8 mouse cellular contexts compared by ENCODE assay signal in the genomic region with DNA sequence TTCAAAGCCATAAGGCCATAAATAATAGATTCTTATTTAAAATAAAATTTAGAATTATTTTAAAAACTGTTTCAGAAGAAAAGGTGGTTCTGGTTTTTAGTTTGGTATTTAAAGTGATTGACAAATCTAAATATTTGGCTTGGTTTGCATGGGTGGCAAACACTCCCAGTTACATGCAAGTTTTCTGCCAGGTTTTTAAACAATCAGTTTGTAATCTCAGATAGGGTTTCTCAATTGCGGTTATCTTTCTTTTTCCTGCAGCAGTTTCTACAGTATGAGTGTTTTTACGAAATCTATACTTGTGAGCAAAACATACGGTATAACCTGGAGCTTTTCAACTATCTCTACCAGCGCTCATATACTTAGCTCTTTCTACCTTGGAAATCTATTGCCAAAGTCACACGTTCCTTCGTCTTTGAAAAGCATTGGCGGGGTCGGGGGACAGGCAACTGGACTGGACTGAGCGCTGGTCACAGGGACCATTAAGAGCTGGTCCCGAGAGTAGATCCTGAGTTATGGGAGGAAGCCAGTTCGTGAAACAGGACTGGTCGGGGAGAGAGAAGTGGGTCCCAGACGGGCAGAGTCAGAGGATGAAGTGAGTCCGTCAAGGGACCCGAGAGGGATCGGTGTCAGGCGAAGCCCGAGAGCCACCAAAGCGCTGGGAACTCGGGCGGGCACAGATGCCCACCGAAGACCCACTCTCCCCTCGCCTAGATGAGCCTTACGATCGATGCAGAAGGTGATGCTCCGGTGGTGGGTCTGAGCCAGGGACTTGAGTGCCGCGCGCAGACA. TPM values are rescaled to one million over a fixed set of nuclear protein-coding genes. Genes with fewer than 3 reads are reported as not detected.
DNase-seq lines count a peak whose midpoint lies in the region; ATAC-seq and TF ChIP-seq lines count a peak whose summit lies in the region.

No protein-coding gene starts in this region.

- no peaks in the 10 kb centered on the region for H3K27me3 ChIP-seq in heart, embryonic 14.5 days (ENCODE audit: control insufficient read depth, insufficient read depth, low read length)
- no peaks in the 10 kb centered on the region for H3K27me3 ChIP-seq in MEL (ENCODE audit: control insufficient read depth in 1 of 2, insufficient read depth in 2 of 2, low read length in 2 of 2)
- no peaks in the 10 kb centered on the region for H3K27me3 ChIP-seq in forebrain, embryonic 14.5 days (replicated peaks; ENCODE audit: control insufficient read depth, insufficient read depth, low read length)
- H3K27me3 ChIP-seq in liver, embryonic 13.5 days: no peaks in the 10 kb centered on the region

- peak overlapping the region; percentile 96 for H3K4me2 ChIP-seq in heart, embryonic 14.5 days (ENCODE audit: low read length)
- H3K4me2 ChIP-seq in forebrain, embryonic 14.5 days (ENCODE audit: low read length): peak overlapping the region; percentile 92
- peak overlapping the region; percentile 84 for H3K4me2 ChIP-seq in liver, embryonic 13.5 days

- H3K79me2 ChIP-seq in MEL (ENCODE audit: control insufficient read depth, insufficient read depth, low read length, poor library complexity): peaks cover 15% of the 10 kb centered on the region

- DNase-seq in heart, adult 9 months (ENCODE audit: low spot score in 2 of 2): no peak
- DNase-seq in MEL (ENCODE audit: low read depth, low spot score): no peak
- no peak for DNase-seq in forebrain, embryonic 14.5 days (ENCODE audit: low spot score)
- no peak for DNase-seq in liver, embryonic 13.5 days
- no peak for DNase-seq in layer of hippocampus, postnatal 10 days (ENCODE audit: low spot score in 2 of 2)
- no peak for DNase-seq in urinary bladder, postnatal 10 days (ENCODE audit: low spot score)
- no peak for DNase-seq in layer of hippocampus, adult 9-10 months (ENCODE audit: low spot score)

- no peak for TF ChIP-seq RAD21 in MEL (IDR thresholded peaks at IDR 0.05; ENCODE audit: low read depth, low read length)

- ATAC-seq in heart, embryonic 14.5 days (ENCODE audit: insufficient number of reproducible peaks, insufficient read depth, low FRiP score, low read depth): no peak
- ATAC-seq in forebrain, embryonic 14.5 days: peak; percentile 60; the same call in 1 of the 2 replicates
- ATAC-seq in liver, embryonic 13.5 days (ENCODE audit: low read depth): peak; percentile 35

- no peak for TF ChIP-seq CTCF in MEL (IDR thresholded peaks at IDR 0.05 in 2 of 3, conservative IDR thresholded peaks at IDR 0.05 in 1 of 3; ENCODE audit: control insufficient read depth in 1 of 3, insufficient read depth in 1 of 3, low read depth in 2 of 3, low read length in 3 of 3, poor library complexity in 1 of 3, severe bottlenecking in 1 of 3)

- peaks cover 8% of the 10 kb centered on the region for H3K36me3 ChIP-seq in heart, embryonic 14.5 days (ENCODE audit: control insufficient read depth, insufficient read depth, low read length)
- H3K36me3 ChIP-seq in MEL (ENCODE audit: control insufficient read depth in 1 of 2, insufficient read depth in 2 of 2, low read length in 2 of 2): peaks cover 3 to 35% of the 10 kb centered on the region in 2 experiments
- peaks cover 8% of the 10 kb centered on the region for H3K36me3 ChIP-seq in forebrain, embryonic 14.5 days (ENCODE audit: control insufficient read depth, insufficient read depth, low read length)
- H3K36me3 ChIP-seq in liver, embryonic 13.5 days: peaks cover 6% of the 10 kb centered on the region; the same call in 1 of the 2 replicates

- peak overlapping the region; percentile 91 for H3K9ac ChIP-seq in heart, embryonic 14.5 days (ENCODE audit: low read length)
- H3K9ac ChIP-seq in MEL (ENCODE audit: control insufficient read depth, low read depth, low read length, poor library complexity, severe bottlenecking): peak overlapping the region; percentile 89
- peak overlapping the region; percentile 57 for H3K9ac ChIP-seq in forebrain, embryonic 14.5 days (ENCODE audit: low read length)
- peak overlapping the region; percentile 81 for H3K9ac ChIP-seq in liver, embryonic 13.5 days

- peak overlapping the region; percentile 76 to 77 for H3K4me3 ChIP-seq in heart, embryonic 14.5 days (ENCODE audit: control insufficient read depth in 1 of 2, insufficient read depth in 1 of 2, low read depth in 1 of 2, low read length in 2 of 2)
- peak overlapping the region; percentile 55 to 93 for H3K4me3 ChIP-seq in MEL (ENCODE audit: control insufficient read depth in 1 of 2, insufficient read depth in 1 of 2, low read depth in 2 of 2, low read length in 2 of 2)
- H3K4me3 ChIP-seq in forebrain, embryonic 14.5 days (ENCODE audit: low read depth, low read length): peak overlapping the region; percentile 57
- H3K4me3 ChIP-seq in liver, embryonic 13.5 days (replicated peaks): peak overlapping the region; percentile 76

- WGBS in heart, embryonic 14.5 days: 3% methylated on average over 29 of the region's 29 CpGs
- WGBS in forebrain, embryonic 14.5 days: 3% methylated on average over 29 of the region's 29 CpGs
- WGBS in liver, embryonic 13.5 days (ENCODE audit: insufficient replicate concordance): 2% methylated on average over 29 of the region's 29 CpGs

- H3K4me1 ChIP-seq in heart, embryonic 14.5 days (ENCODE audit: control insufficient read depth in 2 of 2, insufficient read depth in 2 of 2, low read length in 2 of 2): peaks cover 2 to 14% of the 10 kb centered on the region in 2 experiments; a peak in 3 of 4 replicates
- H3K4me1 ChIP-seq in MEL (ENCODE audit: control insufficient read depth in 1 of 2, insufficient read depth in 2 of 2, low read length in 2 of 2): peaks cover 6 to 22% of the 10 kb centered on the region in 2 experiments
- H3K4me1 ChIP-seq in forebrain, embryonic 14.5 days (ENCODE audit: control insufficient read depth, insufficient read depth, low read length): peaks cover 16% of the 10 kb centered on the region
- peaks cover 33% of the 10 kb centered on the region for H3K4me1 ChIP-seq in liver, embryonic 13.5 days (replicated peaks)

- TF ChIP-seq EP300 in MEL (IDR thresholded peaks at IDR 0.05; ENCODE audit: low read depth in 1 of 2, low read length in 2 of 2): no peak; a peak in 1 of 4 replicates

- no peaks in the 10 kb centered on the region for H3K9me3 ChIP-seq in heart, embryonic 14.5 days (ENCODE audit: control insufficient read depth, low read length)
- no peaks in the 10 kb centered on the region for H3K9me3 ChIP-seq in MEL (replicated peaks; ENCODE audit: insufficient read depth, low read length)
- no peaks in the 10 kb centered on the region for H3K9me3 ChIP-seq in forebrain, embryonic 14.5 days (replicated peaks; ENCODE audit: control insufficient read depth, low read length)
- H3K9me3 ChIP-seq in liver, embryonic 13.5 days (replicated peaks): no peaks in the 10 kb centered on the region

- TF ChIP-seq POLR2A in MEL (IDR thresholded peaks at IDR 0.05; ENCODE audit: control insufficient read depth in 1 of 2, insufficient read depth in 1 of 2, low read depth in 1 of 2, low read length in 2 of 2, poor library complexity in 1 of 2): peak in 1 of 2 experiments; percentile 20; a peak in 2 of 4 replicates

- H3K27ac ChIP-seq in heart, embryonic 14.5 days (replicated peaks in 1 of 2; ENCODE audit: control insufficient read depth in 1 of 2, insufficient read depth in 1 of 2, low read depth in 2 of 2, low read length in 2 of 2): peak overlapping the region; percentile 38 to 70
- H3K27ac ChIP-seq in MEL (ENCODE audit: control insufficient read depth, low read depth, low read length): peak overlapping the region; percentile 36
- no peak overlapping the region for H3K27ac ChIP-seq in forebrain, embryonic 14.5 days (ENCODE audit: low read depth, low read length)
- H3K27ac ChIP-seq in liver, embryonic 13.5 days: no peak overlapping the region

TF ChIP-seq in MEL, 35 proteins besides CTCF, POLR2A, EP300 and RAD21 (continues in another document):
- TF ChIP-seq ELF1 (IDR thresholded peaks at IDR 0.05; ENCODE audit: low read depth, low read length) (no peak), KAT2A (conservative IDR thresholded peaks at IDR 0.05; ENCODE audit: low read depth, low read length) (no peak)

RNA-seq across cellular contexts. Expression of a gene that starts 0.5 kb away (rescaled TPM):
- 36.4 and 38.2 TPM in 2 replicates for polyA plus RNA-seq in heart, embryonic 14.5 days (2014; fragmentation: Nextera tagmentation; extraction: Ambion mirVana)
- total RNA-seq in MEL (2012; rRNA removed): 16.7 and 17.6 TPM in 2 replicates
- polyA plus RNA-seq in MEL (2012; ENCODE audit: insufficient read depth in 1 of 2, insufficient read length in 2 of 2, low read depth in 1 of 2, low replicate concordance in 2 of 2, missing spikeins in 1 of 2): 10 to 100 TPM in 1 of 2 experiments, not detected in 1; 22.7 TPM
- polyA plus RNA-seq in forebrain, embryonic 14.5 days (2014; fragmentation: Nextera tagmentation; extraction: Ambion mirVana): 34.4 and 43.3 TPM in 2 replicates
- polyA plus RNA-seq in liver, embryonic 13.5 days (2015; fragmentation: Nextera tagmentation; extraction: Ambion mirVana): 10.3 and 14.2 TPM in 2 replicates
- 10 to 100 TPM; 30.6 to 33.3 TPM for total RNA-seq in layer of hippocampus, postnatal 10 days (2021)

RNA-seq across cellular contexts. Expression of a gene that starts 0.6 kb away (rescaled TPM):
- polyA plus RNA-seq in heart, embryonic 14.5 days (2014; fragmentation: Nextera tagmentation; extraction: Ambion mirVana): 97.9 and 103 TPM in 2 replicates
- total RNA-seq in MEL (2012; rRNA removed): 105 and 115 TPM in 2 replicates
- 100 to 1,000 TPM in 1 of 2 experiments, not detected in 1; 130 TPM for polyA plus RNA-seq in MEL (2012; ENCODE audit: insufficient read depth in 1 of 2, insufficient read length in 2 of 2, low read depth in 1 of 2, low replicate concordance in 2 of 2, missing spikeins in 1 of 2)
- 151 and 164 TPM in 2 replicates for polyA plus RNA-seq in forebrain, embryonic 14.5 days (2014; fragmentation: Nextera tagmentation; extraction: Ambion mirVana)
- polyA plus RNA-seq in liver, embryonic 13.5 days (2015; fragmentation: Nextera tagmentation; extraction: Ambion mirVana): 72.1 and 74.2 TPM in 2 replicates
- total RNA-seq in layer of hippocampus, postnatal 10 days (2021): 10 to 100 TPM; 85.2 to 87.8 TPM

RNA-seq across cellular contexts. Expression of a gene that starts 31.0 kb away (rescaled TPM):
- polyA plus RNA-seq in heart, embryonic 14.5 days (2014; fragmentation: Nextera tagmentation; extraction: Ambion mirVana): 22.3 and 25.3 TPM in 2 replicates
- 36.1 and 37.3 TPM in 2 replicates for total RNA-seq in MEL (2012; rRNA removed)
- polyA plus RNA-seq in MEL (2012; ENCODE audit: insufficient read depth in 1 of 2, insufficient read length in 2 of 2, low read depth in 1 of 2, low replicate concordance in 2 of 2, missing spikeins in 1 of 2): 10 to 100 TPM in 1 of 2 experiments, not detected in 1; 36.4 TPM
- 77.9 and 84.4 TPM in 2 replicates for polyA plus RNA-seq in forebrain, embryonic 14.5 days (2014; fragmentation: Nextera tagmentation; extraction: Ambion mirVana)
- 10.2 and 12.2 TPM in 2 replicates for polyA plus RNA-seq in liver, embryonic 13.5 days (2015; fragmentation: Nextera tagmentation; extraction: Ambion mirVana)
- total RNA-seq in layer of hippocampus, postnatal 10 days (2021): 100 to 1,000 TPM; 120 to 122 TPM

RNA-seq across cellular contexts. Expression of a gene that starts 31.1 kb away (rescaled TPM):
- polyA plus RNA-seq in heart, embryonic 14.5 days (2014; fragmentation: Nextera tagmentation; extraction: Ambion mirVana): 22.2 and 25.1 TPM in 2 replicates
- total RNA-seq in MEL (2012; rRNA removed): 28.7 and 32.4 TPM in 2 replicates
- polyA plus RNA-seq in MEL (2012; ENCODE audit: insufficient read depth in 1 of 2, insufficient read length in 2 of 2, low read depth in 1 of 2, low replicate concordance in 2 of 2, missing spikeins in 1 of 2): 10 to 100 TPM in 1 of 2 experiments, not detected in 1; 36.5 TPM
- 23.8 and 23.9 TPM in 2 replicates for polyA plus RNA-seq in forebrain, embryonic 14.5 days (2014; fragmentation: Nextera tagmentation; extraction: Ambion mirVana)
- 25.0 and 32.7 TPM in 2 replicates for polyA plus RNA-seq in liver, embryonic 13.5 days (2015; fragmentation: Nextera tagmentation; extraction: Ambion mirVana)
- 10 to 100 TPM; 17.4 to 20.2 TPM for total RNA-seq in layer of hippocampus, postnatal 10 days (2021)

Comparison
In these comparisons a context has a peak if more than half of its experiments do, and no peak if none do; other contexts are left out.
1. H3K27ac ChIP-seq: peak in heart, embryonic 14.5 days (2 of 2) and MEL (single experiment); none in forebrain, embryonic 14.5 days (single experiment) and liver, embryonic 13.5 days (single experiment).
2. Peak in every context shown above with its lines, with median percentiles within 50 percentile points of each other: H3K4me2 ChIP-seq, H3K4me3 ChIP-seq and H3K9ac ChIP-seq.